In genomic region chrX:72012236-72012635, GRCm38 (mm10) we compare ENCODE assay signal across 12 mouse cellular contexts. TPM values are rescaled to one million over a fixed set of nuclear protein-coding genes. Genes with fewer than 3 reads are reported as not detected.
DNase-seq lines count a peak whose midpoint lies in the region; ATAC-seq and TF ChIP-seq lines count a peak whose summit lies in the region.
"Had no signal": no experiment of that assay in that cellular context is flagged by ENCODE, and none has a peak within 500 bp of the region (broad histone marks: within the 10 kb centered on the region; RNA-seq: fewer than 3 reads in every experiment).

No protein-coding gene starts in this region.

- no peaks in the 10 kb centered on the region for H3K36me3 ChIP-seq in heart, embryonic 12.5 days
- no peaks in the 10 kb centered on the region for H3K36me3 ChIP-seq in stomach, postnatal 0 days (ENCODE audit: control insufficient read depth, insufficient read depth, low read length)
- H3K36me3 ChIP-seq in liver, embryonic 12.5 days, result no peaks in the 10 kb centered on the region
- H3K36me3 ChIP-seq: liver, embryonic 15.5 days; stomach, embryonic 15.5 days had no signal

- WGBS in heart, embryonic 12.5 days, result 62% methylated on average over 9 of the region's 9 CpGs
- WGBS in stomach, postnatal 0 days, result 55% methylated on average over 9 of the region's 9 CpGs
- WGBS in liver, embryonic 12.5 days (ENCODE audit: insufficient replicate concordance), result 58% methylated on average over 9 of the region's 9 CpGs

- H3K9me3 ChIP-seq in heart, embryonic 12.5 days (replicated peaks), result no peaks in the 10 kb centered on the region
- no peaks in the 10 kb centered on the region for H3K9me3 ChIP-seq in stomach, postnatal 0 days (ENCODE audit: control insufficient read depth, low read length)
- H3K9me3 ChIP-seq in liver, embryonic 12.5 days (replicated peaks), result no peaks in the 10 kb centered on the region
- H3K9me3 ChIP-seq: liver, embryonic 15.5 days; stomach, embryonic 15.5 days had no signal

- intact Hi-C loops in left cerebral cortex, postnatal 10 days (cut with DNase I), result no loop called here

- no peak overlapping the region for H3K27ac ChIP-seq in heart, embryonic 12.5 days (ENCODE audit: poor library complexity, severe bottlenecking)
- no peak overlapping the region for H3K27ac ChIP-seq in stomach, postnatal 0 days (replicated peaks)
- H3K27ac ChIP-seq in liver, embryonic 12.5 days, result no peak overlapping the region
- H3K27ac ChIP-seq: liver, embryonic 15.5 days; stomach, embryonic 15.5 days had no signal

- H3K4me2 ChIP-seq in heart, embryonic 12.5 days, result no peak overlapping the region
- H3K4me2 ChIP-seq in stomach, postnatal 0 days (replicated peaks; ENCODE audit: low read depth), result no peak overlapping the region
- no peak overlapping the region for H3K4me2 ChIP-seq in liver, embryonic 12.5 days
- H3K4me2 ChIP-seq: liver, embryonic 15.5 days; stomach, embryonic 15.5 days had no signal

- TF ChIP-seq EP300 in stomach, postnatal 0 days (optimal IDR thresholded peaks at IDR 0.05), result no peak

- TF ChIP-seq CTCF in stomach, postnatal 0 days (IDR thresholded peaks at IDR 0.05; ENCODE audit: low read depth), result no peak

- no peaks in the 10 kb centered on the region for H3K4me1 ChIP-seq in heart, embryonic 12.5 days (replicated peaks)
- H3K4me1 ChIP-seq in stomach, postnatal 0 days (replicated peaks; ENCODE audit: control insufficient read depth, insufficient read depth), result no peaks in the 10 kb centered on the region
- no peaks in the 10 kb centered on the region for H3K4me1 ChIP-seq in liver, embryonic 12.5 days
- H3K4me1 ChIP-seq: liver, embryonic 15.5 days; stomach, embryonic 15.5 days had no signal

- DNase-seq in heart, adult 18-20 months, result peak; percentile 39 to 66
- peak; percentile 36 for DNase-seq in testis, postnatal 10 days (ENCODE audit: low spot score)
- no peak for DNase-seq in testis, postnatal 14 days (ENCODE audit: low spot score)
- DNase-seq in left cerebral cortex, postnatal 10 days (ENCODE audit: extremely low spot score in 1 of 2, low spot score in 2 of 2), result peak; percentile 9 to 63
- DNase-seq in stomach, postnatal 0 days (ENCODE audit: low spot score), result peak; percentile 11

- ATAC-seq in heart, embryonic 12.5 days (ENCODE audit: insufficient number of reproducible peaks, low FRiP score), result no peak
- no peak for ATAC-seq in stomach, postnatal 0 days (ENCODE audit: low FRiP score, low TSS enrichment)
- no peak for ATAC-seq in megakaryocyte progenitor cell, adult 5-6 weeks (replicated peaks; ENCODE audit: poor library complexity)
- ATAC-seq in liver, embryonic 12.5 days, result no peak
- ATAC-seq: Patski had no signal

- H3K9ac ChIP-seq in heart, embryonic 12.5 days, result no peak overlapping the region
- H3K9ac ChIP-seq in stomach, postnatal 0 days (ENCODE audit: low read length), result no peak overlapping the region
- no peak overlapping the region for H3K9ac ChIP-seq in liver, embryonic 12.5 days
- H3K9ac ChIP-seq: liver, embryonic 15.5 days; stomach, embryonic 15.5 days had no signal

- no peak overlapping the region for H3K4me3 ChIP-seq in heart, embryonic 12.5 days
- H3K4me3 ChIP-seq in stomach, postnatal 0 days (ENCODE audit: low read depth, low read length), result no peak overlapping the region
- H3K4me3 ChIP-seq in liver, embryonic 12.5 days, result no peak overlapping the region
- H3K4me3 ChIP-seq: erythroblast, embryonic 14.5 days; liver, embryonic 15.5 days; stomach, embryonic 15.5 days had no signal

- peaks cover 6% of the 10 kb centered on the region; the same call in 1 of the 2 replicates for H3K27me3 ChIP-seq in heart, embryonic 12.5 days (replicated peaks)
- no peaks in the 10 kb centered on the region for H3K27me3 ChIP-seq in stomach, postnatal 0 days (ENCODE audit: control insufficient read depth, insufficient read depth, low read length)
- H3K27me3 ChIP-seq in liver, embryonic 12.5 days (replicated peaks), result no peaks in the 10 kb centered on the region
- H3K27me3 ChIP-seq: liver, embryonic 15.5 days; stomach, embryonic 15.5 days had no signal

RNA-seq across cellular contexts. Expression of gene Cnga2, which starts 20.6 kb away (rescaled TPM):
- total RNA-seq in heart, adult 18-20 months (2021), result not detected
- 0.06 TPM in 1 of 2 replicates, not detected in the other for polyA plus RNA-seq in heart, embryonic 12.5 days (2016; fragmentation: Nextera tagmentation; extraction: Ambion mirVana)
- total RNA-seq in left cerebral cortex, postnatal 10 days (2021), result under 1 TPM; 0.26 to 0.49 TPM
- 0.07 and 0.15 TPM in 2 replicates for polyA plus RNA-seq in stomach, postnatal 0 days (2015; fragmentation: Nextera tagmentation; extraction: Ambion mirVana)
- total RNA-seq in megakaryocyte progenitor cell, adult 5-6 weeks (2015), result not detected in 2 replicates
- total RNA-seq in megakaryocyte progenitor cell, adult 5-6 weeks (2017), result not detected in 2 replicates
- polyA plus RNA-seq in liver, embryonic 12.5 days (2016; fragmentation: Nextera tagmentation; extraction: Ambion mirVana), result 0.17 TPM in 1 of 2 replicates, not detected in the other
- polyA plus RNA-seq: erythroblast, embryonic 14.5 days; liver, embryonic 15.5 days; Patski had no signal

RNA-seq across cellular contexts. Expression of gene Fate1, which starts 39.5 kb away (rescaled TPM):
- not detected for total RNA-seq in heart, adult 18-20 months (2021)
- not detected in 2 replicates for polyA plus RNA-seq in heart, embryonic 12.5 days (2016; fragmentation: Nextera tagmentation; extraction: Ambion mirVana)
- under 1 TPM in 1 of 2 experiments, not detected in 1; 0.71 TPM for total RNA-seq in left cerebral cortex, postnatal 10 days (2021)
- polyA plus RNA-seq in stomach, postnatal 0 days (2015; fragmentation: Nextera tagmentation; extraction: Ambion mirVana), result not detected in 2 replicates
- total RNA-seq in megakaryocyte progenitor cell, adult 5-6 weeks (2015), result not detected in 2 replicates
- total RNA-seq in megakaryocyte progenitor cell, adult 5-6 weeks (2017), result not detected in 2 replicates
- polyA plus RNA-seq in liver, embryonic 12.5 days (2016; fragmentation: Nextera tagmentation; extraction: Ambion mirVana), result not detected in 2 replicates
- polyA plus RNA-seq: erythroblast, embryonic 14.5 days; liver, embryonic 15.5 days; Patski had no signal

RNA-seq across cellular contexts. Expression of gene Prrg3, which starts 49.8 kb away (rescaled TPM):
- 1 to 10 TPM; 5.8 to 7.2 TPM for total RNA-seq in heart, adult 18-20 months (2021)
- 6.0 and 6.3 TPM in 2 replicates for polyA plus RNA-seq in heart, embryonic 12.5 days (2016; fragmentation: Nextera tagmentation; extraction: Ambion mirVana)
- 10 to 100 TPM; 31.6 to 35.4 TPM for total RNA-seq in left cerebral cortex, postnatal 10 days (2021)
- 2.2 and 2.4 TPM in 2 replicates for polyA plus RNA-seq in stomach, postnatal 0 days (2015; fragmentation: Nextera tagmentation; extraction: Ambion mirVana)
- total RNA-seq in megakaryocyte progenitor cell, adult 5-6 weeks (2015), result not detected in 2 replicates
- not detected in 2 replicates for total RNA-seq in megakaryocyte progenitor cell, adult 5-6 weeks (2017)
- 1.5 and 1.8 TPM in 2 replicates for polyA plus RNA-seq in liver, embryonic 12.5 days (2016; fragmentation: Nextera tagmentation; extraction: Ambion mirVana)
- polyA plus RNA-seq: erythroblast, embryonic 14.5 days had no signal

Comparison
In these comparisons a context has a peak if more than half of its experiments do, and no peak if none do; other contexts are left out.
1. RNA of gene Prrg3, which starts 49.8 kb away (total RNA-seq): 31.6 to 35.4 TPM in left cerebral cortex, postnatal 10 days and 5.8 to 7.2 TPM in heart, adult 18-20 months; not detected in megakaryocyte progenitor cell, adult 5-6 weeks; every median in the first group is over 4 times any median in the second.